Mouse (Mus musculus) midbrain, embryonic 11.5 days (tissue): ENCODE measurements around the gene Focad. TPM values are rescaled to one million over a fixed set of nuclear protein-coding genes. Genes with fewer than 3 reads are reported as not detected.

Source experiments
- ATAC-seq: fragments of 200-750 bp; cut with Nextera tagmentation; 2 replicates; pipeline ENCODE4 v1.8.0; 2017; ENCODE audit warnings: moderate TSS enrichment, moderate library complexity; ENCODE audit not compliant: low FRiP score
- DNase-seq: peaks from one replicate; pipeline ENCODE4 v3.0.0; 2015; ENCODE audit warnings: low spot score; ENCODE audit errors: missing footprints
- H3K27ac ChIP-seq: fragments of 300-500 bp; sonication (generic); 2 replicates; pipeline ENCODE4 v1.5.1; 2014; ENCODE audit warnings: low read depth, low read length
- H3K27me3 ChIP-seq: fragments of 300-500 bp; sonication (generic); 2 replicates; pipeline ENCODE4 v1.6.1; 2014; ENCODE audit warnings: mild to moderate bottlenecking, low read length, moderate library complexity, mixed read lengths; ENCODE audit not compliant: control insufficient read depth, insufficient read depth
- H3K36me3 ChIP-seq: fragments of 300-500 bp; sonication (generic); 2 replicates; pipeline ENCODE4 v1.6.1; 2014; ENCODE audit warnings: mild to moderate bottlenecking, low read length, moderate library complexity, mixed read lengths; ENCODE audit not compliant: control insufficient read depth, insufficient read depth
- H3K4me1 ChIP-seq: fragments of 300-500 bp; sonication (generic); 2 replicates; pipeline ENCODE4 v1.6.1; 2014; ENCODE audit warnings: low read length; ENCODE audit not compliant: control insufficient read depth, insufficient read depth
- H3K4me2 ChIP-seq: fragments of 300-500 bp; sonication (generic); 2 replicates; pipeline ENCODE4 v1.6.1; 2014; ENCODE audit warnings: mild to moderate bottlenecking, moderate library complexity
- H3K4me3 ChIP-seq: fragments of 300-500 bp; sonication (generic); 2 replicates; pipeline ENCODE4 v1.5.1; 2014; ENCODE audit warnings: low read depth, low read length
- H3K9ac ChIP-seq: fragments of 300-500 bp; sonication (generic); 2 replicates; pipeline ENCODE4 v1.6.1; 2014; ENCODE audit warnings: low read length
- H3K9me3 ChIP-seq: fragments of 300-500 bp; sonication (generic); 2 replicates; pipeline ENCODE4 v1.6.1; 2016; ENCODE audit warnings: low read length; ENCODE audit not compliant: control insufficient read depth
- WGBS: fragments of 180-500 bp; shearing (Covaris S2); extraction: QIAGEN DNeasy Blood & Tissue Kit; methylation state at CpG from one replicate; pipeline ENCODE4 v1.1.7; 2014; 5-methylcytosine and 5-hydroxymethylcytosine counted together
- polyA plus RNA-seq: library from polyadenylated mRNA; unstranded; fragments of >200 nt; fragmentation: Nextera tagmentation; extraction: Ambion mirVana; gene quantifications from 2 replicates; pipeline ENCODE4 v1.2.1, GENCODE M21; 2014

The Focad gene
- polyA plus RNA-seq, 1 experiment from 2014 or later, result 18.5 TPM

GRCm38 (mm10) chr4:88400992-88401313 is 306.5 kb downstream of the Focad start:
- Histone ChIP-seq H3K4me1 (no peaks in the 10 kb centered on the region), H3K4me3 (no peak overlapping the region), H3K9ac (no peak overlapping the region), H3K27me3 (no peaks in the 10 kb centered on the region), H3K36me3 (no peaks in the 10 kb centered on the region), H3K27ac (no peak overlapping the region), H3K9me3 (no peaks in the 10 kb centered on the region), H3K4me2 (no peak overlapping the region)
- ATAC-seq, result no peak
- 88% methylated on average over 7 of the region's 7 CpGs for WGBS
- DNase-seq, result no peak

GRCm38 (mm10) chr4:88402884-88403283 is 308.5 kb downstream of the Focad start:
- WGBS, result 95% methylated on average over 6 of the region's 6 CpGs
- Histone ChIP-seq H3K27ac (no peak overlapping the region), H3K4me3 (no peak overlapping the region)

GRCm38 (mm10) chr4:88406887-88407696 is 312.7 kb downstream of the Focad start:
- no peak overlapping the region for H3K9ac ChIP-seq
- DNase-seq (peak; percentile 91), ATAC-seq (peak; percentile 82)
- H3K27ac ChIP-seq, result no peak overlapping the region
- H3K4me3 ChIP-seq, result no peak overlapping the region
- WGBS, result 61% methylated on average over 4 of the region's 4 CpGs
- H3K4me2 ChIP-seq, result no peak overlapping the region
- H3K4me1 ChIP-seq, result peaks cover 4% of the 10 kb centered on the region
- no peaks in the 10 kb centered on the region for H3K9me3 ChIP-seq
- H3K36me3 ChIP-seq, result no peaks in the 10 kb centered on the region
- no peaks in the 10 kb centered on the region for H3K27me3 ChIP-seq

More at GRCm38 (mm10) chr4:88402884-88403283, 308.5 kb downstream of the Focad start:
- DNase-seq (no peak), ATAC-seq (no peak)
- Histone ChIP-seq H3K27me3 (no peaks in the 10 kb centered on the region), H3K4me1 (peaks cover 4% of the 10 kb centered on the region), H3K9me3 (no peaks in the 10 kb centered on the region), H3K4me2 (no peak overlapping the region), H3K9ac (no peak overlapping the region), H3K36me3 (no peaks in the 10 kb centered on the region)

- Histone ChIP-seq H3K36me3 (no peaks in the 10 kb centered on the region), H3K9ac (no peak overlapping the region), H3K27me3 (no peaks in the 10 kb centered on the region), H3K9me3 (no peaks in the 10 kb centered on the region), H3K4me2 (no peak overlapping the region), H3K27ac (no peak overlapping the region), H3K4me3 (no peak overlapping the region), H3K4me1 (peaks cover 4% of the 10 kb centered on the region)
- ATAC-seq (no peak), DNase-seq (no peak)
- 93% methylated on average over 4 of the region's 4 CpGs for WGBS
Observed at GRCm38 (mm10) chr4:88409279-88409678, 314.9 kb downstream of the Focad start.

- no peak overlapping the region for H3K27ac ChIP-seq
Observed at GRCm38 (mm10) chr4:88412331-88412730, 317.9 kb downstream of the Focad start.

GRCm38 (mm10) chr4:88415017-88415416 is 320.6 kb downstream of the Focad start:
- no peak for ATAC-seq
- Histone ChIP-seq H3K4me1 (no peaks in the 10 kb centered on the region), H3K9ac (no peak overlapping the region), H3K27me3 (no peaks in the 10 kb centered on the region), H3K36me3 (no peaks in the 10 kb centered on the region), H3K4me3 (no peak overlapping the region), H3K4me2 (no peak overlapping the region), H3K9me3 (no peaks in the 10 kb centered on the region), H3K27ac (no peak overlapping the region)
- WGBS, result 68% methylated on average over 2 of the region's 2 CpGs
- DNase-seq, result no peak

More at GRCm38 (mm10) chr4:88412331-88412730, 317.9 kb downstream of the Focad start:
- Histone ChIP-seq H3K4me1 (no peaks in the 10 kb centered on the region; the same call in 1 of the 2 replicates), H3K36me3 (no peaks in the 10 kb centered on the region), H3K4me3 (no peak overlapping the region), H3K9me3 (no peaks in the 10 kb centered on the region), H3K27me3 (no peaks in the 10 kb centered on the region), H3K4me2 (no peak overlapping the region), H3K9ac (no peak overlapping the region)
- DNase-seq (no peak), ATAC-seq (no peak)
- WGBS, result 92% methylated on average over 2 of the region's 2 CpGs

- 97% methylated on average over 5 of the region's 5 CpGs for WGBS
- H3K9me3 ChIP-seq, result no peaks in the 10 kb centered on the region
- ATAC-seq (no peak), DNase-seq (no peak)
- no peak overlapping the region for H3K27ac ChIP-seq
- H3K4me1 ChIP-seq, result no peaks in the 10 kb centered on the region
- H3K36me3 ChIP-seq, result no peaks in the 10 kb centered on the region
- H3K4me3 ChIP-seq, result no peak overlapping the region
- no peak overlapping the region for H3K4me2 ChIP-seq
- H3K9ac ChIP-seq, result no peak overlapping the region
- H3K27me3 ChIP-seq, result no peaks in the 10 kb centered on the region
Observed at GRCm38 (mm10) chr4:88419378-88419777, 324.9 kb downstream of the Focad start.

GRCm38 (mm10) chr4:88424563-88424962 is 330.1 kb downstream of the Focad start:
- no peaks in the 10 kb centered on the region for H3K9me3 ChIP-seq
- H3K36me3 ChIP-seq, result no peaks in the 10 kb centered on the region
- H3K4me2 ChIP-seq, result no peak overlapping the region
- no peak for ATAC-seq
- no peak overlapping the region for H3K4me3 ChIP-seq
- H3K27ac ChIP-seq, result no peak overlapping the region
- no peak overlapping the region for H3K9ac ChIP-seq
- no peaks in the 10 kb centered on the region for H3K27me3 ChIP-seq
- DNase-seq, result no peak
- H3K4me1 ChIP-seq, result no peaks in the 10 kb centered on the region

- WGBS, result 89% methylated on average over 2 of the region's 2 CpGs
- no peak for DNase-seq
Observed at GRCm38 (mm10) chr4:88427630-88428239, 333.3 kb downstream of the Focad start.

More at GRCm38 (mm10) chr4:88427630-88428239, 333.3 kb downstream of the Focad start:
- Histone ChIP-seq H3K9me3 (no peaks in the 10 kb centered on the region), H3K4me1 (no peaks in the 10 kb centered on the region), H3K4me2 (no peak overlapping the region), H3K27me3 (no peaks in the 10 kb centered on the region), H3K4me3 (no peak overlapping the region), H3K27ac (no peak overlapping the region), H3K36me3 (no peaks in the 10 kb centered on the region), H3K9ac (no peak overlapping the region)
- no peak for ATAC-seq
